Comparison of ENCODE assay signal across 9 mouse cellular contexts in the genomic region with DNA sequence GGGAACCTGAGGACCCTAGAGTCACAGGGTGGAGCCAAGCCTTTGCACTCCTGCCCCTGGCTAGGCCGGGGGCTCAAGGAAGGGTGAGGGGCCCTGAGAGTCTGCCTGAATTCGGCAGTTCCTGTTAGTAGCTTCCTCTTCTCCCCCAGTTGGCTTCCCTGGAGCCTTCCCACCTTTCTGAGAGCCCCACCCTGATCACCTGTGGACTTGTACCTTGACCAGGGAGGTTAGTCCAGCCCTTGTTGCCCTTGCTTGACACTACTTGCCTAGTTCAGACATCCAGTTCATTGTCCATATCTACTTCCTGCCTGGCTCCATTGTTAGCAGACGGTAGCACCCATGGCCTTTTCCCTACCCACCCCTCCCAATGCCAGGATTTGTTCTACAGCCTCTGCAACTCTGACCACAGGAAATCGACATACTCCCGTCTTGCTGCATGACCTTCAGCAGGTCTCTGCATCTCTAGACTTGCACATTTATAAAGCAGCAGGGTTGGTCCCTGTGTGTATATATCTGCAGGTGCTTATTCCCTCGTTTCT. TPM values are rescaled to one million over a fixed set of nuclear protein-coding genes. Genes with fewer than 3 reads are reported as not detected.
DNase-seq lines count a peak whose midpoint lies in the region; ATAC-seq lines count a peak whose summit lies in the region.
"Had no signal": no experiment of that assay in that cellular context is flagged by ENCODE, and none has a peak within 500 bp of the region (broad histone marks: within the 10 kb centered on the region; RNA-seq: fewer than 3 reads in every experiment).

No protein-coding gene starts in this region.

- peak overlapping the region; percentile 26; the same call in 1 of the 2 replicates for H3K27ac ChIP-seq in kidney, embryonic 16.5 days (ENCODE audit: low read length)
- H3K27ac ChIP-seq in embryonic facial prominence, embryonic 10.5 days (replicated peaks): peak overlapping the region; percentile 97
- H3K27ac ChIP-seq in hindbrain, embryonic 12.5 days: peak overlapping the region; percentile 1; the same call in 1 of the 2 replicates
- H3K27ac ChIP-seq in midbrain, embryonic 14.5 days (replicated peaks; ENCODE audit: low read depth, low read length): no peak overlapping the region

- ATAC-seq in kidney, embryonic 16.5 days (ENCODE audit: low FRiP score, low TSS enrichment): no peak
- ATAC-seq in hindbrain, embryonic 12.5 days (ENCODE audit: low FRiP score): no peak
- ATAC-seq in midbrain, embryonic 14.5 days (ENCODE audit: low FRiP score, low TSS enrichment): no peak

- no peaks in the 10 kb centered on the region for H3K27me3 ChIP-seq in kidney, embryonic 16.5 days (ENCODE audit: insufficient read depth, low read length)
- no peaks in the 10 kb centered on the region for H3K27me3 ChIP-seq in embryonic facial prominence, embryonic 10.5 days (replicated peaks; ENCODE audit: low read depth, poor library complexity, severe bottlenecking)
- no peaks in the 10 kb centered on the region for H3K27me3 ChIP-seq in hindbrain, embryonic 12.5 days
- no peaks in the 10 kb centered on the region for H3K27me3 ChIP-seq in midbrain, embryonic 14.5 days (ENCODE audit: control insufficient read depth, insufficient read depth, low read length)

- H3K9ac ChIP-seq in kidney, embryonic 16.5 days (replicated peaks; ENCODE audit: low read length): no peak overlapping the region
- H3K9ac ChIP-seq in hindbrain, embryonic 12.5 days: no peak overlapping the region
- H3K9ac ChIP-seq in midbrain, embryonic 14.5 days (replicated peaks; ENCODE audit: low read length): no peak overlapping the region

- H3K36me3 ChIP-seq in kidney, embryonic 16.5 days (ENCODE audit: insufficient read depth, low read length): peaks cover 24% of the 10 kb centered on the region
- H3K36me3 ChIP-seq in embryonic facial prominence, embryonic 10.5 days (replicated peaks): peaks cover 55% of the 10 kb centered on the region
- peaks cover 36% of the 10 kb centered on the region for H3K36me3 ChIP-seq in hindbrain, embryonic 12.5 days
- H3K36me3 ChIP-seq in midbrain, embryonic 14.5 days (ENCODE audit: control insufficient read depth, insufficient read depth, low read length): peaks cover 45% of the 10 kb centered on the region

- no peak overlapping the region for H3K4me3 ChIP-seq in kidney, embryonic 16.5 days (ENCODE audit: low read length)
- H3K4me3 ChIP-seq in embryonic facial prominence, embryonic 10.5 days: peak overlapping the region; percentile 91; the same call in 1 of the 2 replicates
- no peak overlapping the region for H3K4me3 ChIP-seq in hindbrain, embryonic 12.5 days
- no peak overlapping the region for H3K4me3 ChIP-seq in midbrain, embryonic 14.5 days (replicated peaks; ENCODE audit: low read depth, low read length)

- peaks cover 27% of the 10 kb centered on the region for H3K4me1 ChIP-seq in kidney, embryonic 16.5 days (ENCODE audit: insufficient read depth, low read length)
- H3K4me1 ChIP-seq in embryonic facial prominence, embryonic 10.5 days: peaks cover 50% of the 10 kb centered on the region
- H3K4me1 ChIP-seq in hindbrain, embryonic 12.5 days: peaks cover 30% of the 10 kb centered on the region
- peaks cover 15% of the 10 kb centered on the region for H3K4me1 ChIP-seq in midbrain, embryonic 14.5 days (ENCODE audit: control insufficient read depth, insufficient read depth, low read length)

- H3K4me2 ChIP-seq in kidney, embryonic 16.5 days (replicated peaks; ENCODE audit: low read depth, low read length): no peak overlapping the region; the same call in 1 of the 2 replicates
- peak overlapping the region; percentile 88 for H3K4me2 ChIP-seq in hindbrain, embryonic 12.5 days (replicated peaks)
- peak overlapping the region; percentile 88 for H3K4me2 ChIP-seq in midbrain, embryonic 14.5 days (ENCODE audit: low read length)

- intact Hi-C loops in left cerebral cortex, postnatal 25 days (cut with DNase I): loop anchor here (1.0 to 2.0 kb wide), 3 partner anchors 15 to 57 kb away; a partner anchor contains a TSS

- DNase-seq in kidney, adult 18-20 months: no peak
- no peak for DNase-seq in embryonic facial prominence, embryonic 10.5 days (ENCODE audit: low spot score)
- DNase-seq in midbrain, embryonic 14.5 days: no peak
- no peak for DNase-seq in left cerebral cortex, postnatal 25 days (ENCODE audit: low spot score in 2 of 2)
- DNase-seq in embryo, embryonic 10.5 days (ENCODE audit: low spot score): no peak
- no peak for DNase-seq in cerebellum, adult 9-10 months
- DNase-seq: gastrocnemius, postnatal 14 days had no signal

- WGBS in kidney, embryonic 16.5 days: 69% methylated on average over 6 of the region's 6 CpGs
- WGBS in embryonic facial prominence, embryonic 10.5 days: 73% methylated on average over 6 of the region's 6 CpGs
- 80% methylated on average over 6 of the region's 6 CpGs for WGBS in hindbrain, embryonic 12.5 days
- 83% methylated on average over 6 of the region's 6 CpGs for WGBS in midbrain, embryonic 14.5 days

- H3K9me3 ChIP-seq in kidney, embryonic 16.5 days (ENCODE audit: low read length): no peaks in the 10 kb centered on the region
- no peaks in the 10 kb centered on the region for H3K9me3 ChIP-seq in embryonic facial prominence, embryonic 10.5 days
- H3K9me3 ChIP-seq in hindbrain, embryonic 12.5 days (replicated peaks): no peaks in the 10 kb centered on the region
- H3K9me3 ChIP-seq in midbrain, embryonic 14.5 days (ENCODE audit: control insufficient read depth, low read length): no peaks in the 10 kb centered on the region

RNA-seq across cellular contexts. Expression of a gene that starts 2.2 kb away (rescaled TPM):
- 77.9 and 79.5 TPM in 2 replicates for polyA plus RNA-seq in kidney, embryonic 16.5 days (2015; fragmentation: Nextera tagmentation; extraction: Ambion mirVana)
- polyA plus RNA-seq in embryonic facial prominence, embryonic 10.5 days (2016; fragmentation: Nextera tagmentation; extraction: Ambion mirVana): 51.9 and 57.2 TPM in 2 replicates
- 63.6 and 67.8 TPM in 2 replicates for polyA plus RNA-seq in hindbrain, embryonic 12.5 days (2016; fragmentation: Nextera tagmentation; extraction: Ambion mirVana)
- polyA plus RNA-seq in midbrain, embryonic 14.5 days (2014; fragmentation: Nextera tagmentation; extraction: Ambion mirVana): 78.4 and 110 TPM in 2 replicates
- 100 to 1,000 TPM; 148 to 165 TPM for total RNA-seq in left cerebral cortex, postnatal 25 days (2021)

RNA-seq across cellular contexts. Expression of a gene that starts 4.5 kb away (rescaled TPM):
- 1.8 and 2.0 TPM in 2 replicates for polyA plus RNA-seq in kidney, embryonic 16.5 days (2015; fragmentation: Nextera tagmentation; extraction: Ambion mirVana)
- 0.96 and 1.8 TPM in 2 replicates for polyA plus RNA-seq in embryonic facial prominence, embryonic 10.5 days (2016; fragmentation: Nextera tagmentation; extraction: Ambion mirVana)
- polyA plus RNA-seq in hindbrain, embryonic 12.5 days (2016; fragmentation: Nextera tagmentation; extraction: Ambion mirVana): 1.4 TPM in 2 replicates
- 2.0 and 3.4 TPM in 2 replicates for polyA plus RNA-seq in midbrain, embryonic 14.5 days (2014; fragmentation: Nextera tagmentation; extraction: Ambion mirVana)
- total RNA-seq in left cerebral cortex, postnatal 25 days (2021): 1 to 10 TPM; 1.8 to 2.1 TPM

RNA-seq across cellular contexts. Expression of a gene that starts 15.2 kb away (rescaled TPM):
- polyA plus RNA-seq in kidney, embryonic 16.5 days (2015; fragmentation: Nextera tagmentation; extraction: Ambion mirVana): 95.8 and 101 TPM in 2 replicates
- polyA plus RNA-seq in embryonic facial prominence, embryonic 10.5 days (2016; fragmentation: Nextera tagmentation; extraction: Ambion mirVana): 51.1 and 64.4 TPM in 2 replicates
- 140 and 144 TPM in 2 replicates for polyA plus RNA-seq in hindbrain, embryonic 12.5 days (2016; fragmentation: Nextera tagmentation; extraction: Ambion mirVana)
- 218 and 255 TPM in 2 replicates for polyA plus RNA-seq in midbrain, embryonic 14.5 days (2014; fragmentation: Nextera tagmentation; extraction: Ambion mirVana)
- 100 to 1,000 TPM; 311 to 316 TPM for total RNA-seq in left cerebral cortex, postnatal 25 days (2021)

RNA-seq across cellular contexts. Expression of a gene that starts 19.7 kb away (rescaled TPM):
- 0.29 and 0.78 TPM in 2 replicates for polyA plus RNA-seq in kidney, embryonic 16.5 days (2015; fragmentation: Nextera tagmentation; extraction: Ambion mirVana)
- 0.36 and 0.60 TPM in 2 replicates for polyA plus RNA-seq in embryonic facial prominence, embryonic 10.5 days (2016; fragmentation: Nextera tagmentation; extraction: Ambion mirVana)
- polyA plus RNA-seq in hindbrain, embryonic 12.5 days (2016; fragmentation: Nextera tagmentation; extraction: Ambion mirVana): 0.48 and 1.1 TPM in 2 replicates
- 0.22 and 0.24 TPM in 2 replicates for polyA plus RNA-seq in midbrain, embryonic 14.5 days (2014; fragmentation: Nextera tagmentation; extraction: Ambion mirVana)
- total RNA-seq in left cerebral cortex, postnatal 25 days (2021): under 1 TPM in 1 of 2 experiments, not detected in 1; 0.87 TPM

RNA-seq across cellular contexts. Expression of a gene that starts 30.7 kb away (rescaled TPM):
- 267 and 271 TPM in 2 replicates for polyA plus RNA-seq in kidney, embryonic 16.5 days (2015; fragmentation: Nextera tagmentation; extraction: Ambion mirVana)
- 390 and 408 TPM in 2 replicates for polyA plus RNA-seq in embryonic facial prominence, embryonic 10.5 days (2016; fragmentation: Nextera tagmentation; extraction: Ambion mirVana)
- 286 and 294 TPM in 2 replicates for polyA plus RNA-seq in hindbrain, embryonic 12.5 days (2016; fragmentation: Nextera tagmentation; extraction: Ambion mirVana)
- polyA plus RNA-seq in midbrain, embryonic 14.5 days (2014; fragmentation: Nextera tagmentation; extraction: Ambion mirVana): 210 and 212 TPM in 2 replicates
- total RNA-seq in left cerebral cortex, postnatal 25 days (2021): 10 to 100 TPM; 48.1 to 51.3 TPM
